Mouse (Mus musculus) T-helper 1 cell (primary cell): Measurements from ENCODE around the gene Slc36a4.

Experiments
- in situ Hi-C: fragments of 300-600 bp; cut with MboI, MseI; formaldehyde crosslinking; loops from one replicate; pipeline ENCODE4 v1.15.1; 2025; ENCODE audit warnings: high pct_unique_total_duplicates

Slc36a4 gene

DNA sequence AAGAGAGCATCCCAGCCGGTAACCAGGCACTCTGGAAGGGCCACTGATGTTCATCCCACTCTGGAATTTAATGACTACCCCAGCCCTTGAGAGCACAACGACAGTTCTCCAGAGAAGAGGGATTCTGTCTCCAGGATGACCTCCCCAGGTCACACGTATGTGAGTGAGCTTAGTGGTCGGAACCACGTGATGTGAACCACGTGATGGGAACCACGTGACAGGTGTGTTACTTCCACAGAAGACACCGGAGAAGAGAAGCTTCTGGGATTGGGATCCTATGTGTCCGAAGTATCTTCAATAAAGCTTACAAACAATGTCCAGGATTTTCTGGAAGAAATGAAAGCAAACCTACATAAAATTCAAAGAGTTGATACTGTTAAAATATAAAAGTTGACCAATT, 82.5 kb downstream of the Slc36a4 start:
- in situ Hi-C loops: no loop called here
